Mouse (Mus musculus): ENCODE results near the gene Sh2d7.

DNA sequence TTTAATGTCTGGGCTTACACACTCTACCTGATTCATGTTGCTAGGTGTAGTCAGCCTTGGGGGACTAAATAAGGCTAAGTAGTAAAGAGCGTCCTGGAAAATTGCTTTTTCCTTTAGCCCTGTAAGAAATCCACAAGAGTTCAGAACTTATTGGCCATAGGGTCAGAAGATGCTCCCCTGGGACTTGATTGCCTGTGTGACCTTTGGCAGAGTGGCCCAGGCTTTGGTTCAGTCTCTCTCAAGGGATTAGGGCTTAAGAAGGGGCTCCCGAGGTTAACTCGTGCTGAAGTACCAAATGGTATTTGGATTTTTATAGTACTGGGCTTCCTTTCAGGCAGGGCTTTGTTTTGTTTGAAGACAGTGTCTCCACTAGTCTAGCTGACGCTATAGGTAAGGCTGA lies 49.1 kb downstream of the Sh2d7 start:
- TF ChIP-seq CTCF (IDR thresholded peaks at IDR 0.05; ENCODE audit: low read depth) (no peak), EP300 (IDR thresholded peaks at IDR 0.05; ENCODE audit: low read depth) (no peak)
